Mouse (Mus musculus): ENCODE results near the gene Ache. TPM values are rescaled to one million over a fixed set of nuclear protein-coding genes. Genes with fewer than 3 reads are reported as not detected.
"Not testable (repeated sequence)": the region's sequence is repeated elsewhere in the genome, so short reads cannot be mapped to it uniquely, and the experiment has no call there.

Ache gene
- polyA plus RNA-seq (2015; fragmentation: Nextera tagmentation; extraction: Ambion mirVana): 2.7 and 3.6 TPM in 2 replicates

- peak within 1 kb of the TSS; percentile 45 for H3K4me3 ChIP-seq (replicated peaks)
- H3K4me1 ChIP-seq: peaks cover 39% of the 10 kb centered on the region
- 1% methylated on average over 40 of the region's 40 CpGs for WGBS
- H3K27ac ChIP-seq: no peak within 1 kb of the TSS; the same call in 1 of the 2 replicates
- ATAC-seq (replicated peaks; ENCODE audit: low FRiP score): peak; percentile 5; the same call in 1 of the 2 replicates
- H3K27me3 ChIP-seq: peaks cover 56% of the 10 kb centered on the region
- peak within 1 kb of the TSS; percentile 42 for H3K9ac ChIP-seq
- peak within 1 kb of the TSS; percentile 84 for H3K4me2 ChIP-seq
- H3K36me3 ChIP-seq: no peaks in the 10 kb centered on the region
- no peaks in the 10 kb centered on the region for H3K9me3 ChIP-seq (replicated peaks)
Measured at GRCm38 (mm10) chr5:137287032-137287952, at the start of gene Ache. Gene Ache (plus strand): TSS chr5:137287519.

- no peak for ATAC-seq (replicated peaks; ENCODE audit: low FRiP score)
- 71% methylated on average over 14 of the region's 14 CpGs for WGBS
Measured at GRCm38 (mm10) chr5:137263897-137264720, 23.2 kb upstream of the Ache start.

GRCm38 (mm10) chr5:137264787-137265186 lies 22.5 kb upstream of the Ache start:
- no peak overlapping the region for H3K27ac ChIP-seq
- no peaks in the 10 kb centered on the region for H3K36me3 ChIP-seq
- WGBS: 85% methylated on average over 11 of the region's 11 CpGs
- no peak overlapping the region for H3K9ac ChIP-seq
- peaks cover 9% of the 10 kb centered on the region; the same call in 1 of the 2 replicates for H3K4me1 ChIP-seq
- no peak overlapping the region for H3K4me3 ChIP-seq (replicated peaks)
- no peak overlapping the region for H3K4me2 ChIP-seq
- no peaks in the 10 kb centered on the region for H3K9me3 ChIP-seq (replicated peaks)
- ATAC-seq (replicated peaks; ENCODE audit: low FRiP score): no peak
- no peaks in the 10 kb centered on the region for H3K27me3 ChIP-seq

More at GRCm38 (mm10) chr5:137263897-137264720, 23.2 kb upstream of the Ache start:
- H3K4me2 ChIP-seq: no peak overlapping the region
- no peak overlapping the region for H3K9ac ChIP-seq
- no peaks in the 10 kb centered on the region for H3K9me3 ChIP-seq (replicated peaks)
- H3K36me3 ChIP-seq: no peaks in the 10 kb centered on the region
- H3K4me1 ChIP-seq: peaks cover 9% of the 10 kb centered on the region; the same call in 1 of the 2 replicates
- H3K27ac ChIP-seq: no peak overlapping the region
- no peak overlapping the region for H3K4me3 ChIP-seq (replicated peaks)
- H3K27me3 ChIP-seq: no peaks in the 10 kb centered on the region

- peaks cover 5% of the 10 kb centered on the region; the same call in 1 of the 2 replicates for H3K9me3 ChIP-seq (replicated peaks)
- no peaks in the 10 kb centered on the region for H3K36me3 ChIP-seq
- no peak overlapping the region for H3K9ac ChIP-seq
- H3K4me3 ChIP-seq (replicated peaks): 0 out of 2 replicates have a peak overlapping the region, but pooled peaks have one; percentile 8
- H3K4me2 ChIP-seq: peak overlapping the region; percentile 48
- peaks cover 9% of the 10 kb centered on the region; the same call in 1 of the 2 replicates for H3K4me1 ChIP-seq
- H3K27me3 ChIP-seq: no peaks in the 10 kb centered on the region
- ATAC-seq (replicated peaks; ENCODE audit: low FRiP score): no peak
- H3K27ac ChIP-seq: peak overlapping the region; percentile 22; the same call in 1 of the 2 replicates
- WGBS: 20% methylated on average over 16 of the region's 18 CpGs
Measured at GRCm38 (mm10) chr5:137268131-137268910, 19.0 kb upstream of the Ache start.

GRCm38 (mm10) chr5:137277360-137278342 lies 9.7 kb upstream of the Ache start:
- ATAC-seq (replicated peaks; ENCODE audit: low FRiP score): 0 out of 2 replicates have a peak, but pooled peaks have one; percentile 49
- Histone ChIP-seq H3K9ac (no peak overlapping the region), H3K4me3 (replicated peaks) (no peak overlapping the region), H3K36me3 (no peaks in the 10 kb centered on the region), H3K27me3 (peaks cover 3% of the 10 kb centered on the region; the same call in 1 of the 2 replicates), H3K27ac (no peak overlapping the region), H3K9me3 (replicated peaks) (peaks cover 5% of the 10 kb centered on the region; the same call in 1 of the 2 replicates), H3K4me1 (0 out of 2 replicates have a peak, but pooled peaks cover 2% of the 10 kb centered on the region), H3K4me2 (peak overlapping the region; percentile 22; the same call in 1 of the 2 replicates)
- WGBS: 30% methylated on average over 18 of the region's 18 CpGs

GRCm38 (mm10) chr5:137284411-137284810 lies 2.9 kb upstream of the Ache start:
- H3K9me3 ChIP-seq (replicated peaks); H3K4me2 ChIP-seq; H3K36me3 ChIP-seq; ATAC-seq (replicated peaks; ENCODE audit: low FRiP score); H3K9ac ChIP-seq; H3K27ac ChIP-seq; H3K4me3 ChIP-seq (replicated peaks): not testable (repeated sequence)
- 82% methylated on average over 4 of the region's 6 CpGs for WGBS
- peaks cover 28% of the 10 kb centered on the region for H3K27me3 ChIP-seq
- peaks cover 28% of the 10 kb centered on the region for H3K4me1 ChIP-seq

GRCm38 (mm10) chr5:137285045-137285444 lies 2.3 kb upstream of the Ache start:
- Histone ChIP-seq H3K9ac (no peak overlapping the region), H3K27me3 (peaks cover 34% of the 10 kb centered on the region), H3K4me1 (peaks cover 33% of the 10 kb centered on the region), H3K9me3 (replicated peaks) (no peaks in the 10 kb centered on the region), H3K4me3 (replicated peaks) (no peak overlapping the region), H3K4me2 (no peak overlapping the region), H3K36me3 (no peaks in the 10 kb centered on the region), H3K27ac (no peak overlapping the region)
- 64% methylated on average over 5 of the region's 5 CpGs for WGBS
- no peak for ATAC-seq (replicated peaks; ENCODE audit: low FRiP score)

- H3K4me2 ChIP-seq: no peak overlapping the region
- 16% methylated on average over 7 of the region's 7 CpGs for WGBS
- no peak for ATAC-seq (replicated peaks; ENCODE audit: low FRiP score)
- no peaks in the 10 kb centered on the region for H3K9me3 ChIP-seq (replicated peaks)
- no peak overlapping the region for H3K27ac ChIP-seq
- H3K36me3 ChIP-seq: no peaks in the 10 kb centered on the region
- H3K4me1 ChIP-seq: peaks cover 39% of the 10 kb centered on the region
- no peak overlapping the region for H3K4me3 ChIP-seq (replicated peaks)
- peaks cover 43% of the 10 kb centered on the region for H3K27me3 ChIP-seq
- no peak overlapping the region for H3K9ac ChIP-seq
Measured at GRCm38 (mm10) chr5:137285986-137286385, 1.3 kb upstream of the Ache start.

GRCm38 (mm10) chr5:137286655-137287031 lies 676 bp upstream of the Ache start:
- H3K9ac ChIP-seq: no peak overlapping the region
- WGBS: under 1% methylated on average over 16 of the region's 16 CpGs

More at GRCm38 (mm10) chr5:137286655-137287031, 676 bp upstream of the Ache start:
- Histone ChIP-seq H3K4me1 (peaks cover 39% of the 10 kb centered on the region), H3K27ac (no peak overlapping the region), H3K4me2 (peak overlapping the region; percentile 84), H3K27me3 (peaks cover 49% of the 10 kb centered on the region), H3K4me3 (replicated peaks) (peak overlapping the region; percentile 45), H3K36me3 (no peaks in the 10 kb centered on the region), H3K9me3 (replicated peaks) (no peaks in the 10 kb centered on the region)
- peak; percentile 31; the same call in 1 of the 2 replicates for ATAC-seq (replicated peaks; ENCODE audit: low FRiP score)
